Mouse (Mus musculus) spleen, adult 10 weeks (tissue): ENCODE results near the gene Rdh7. TPM values are rescaled to one million over a fixed set of nuclear protein-coding genes. Genes with fewer than 3 reads are reported as not detected.

Experiments used
- polyA plus RNA-seq: library from polyadenylated mRNA; stranded (reverse); fragments of 350-450 nt; fragmentation: Illumina TruSeq; extraction: RNeasy Lipid Tissue Mini Kit (QIAGEN cat#74804); gene quantifications from one replicate; pipeline ENCODE4 v1.2.3, GENCODE M21; 2015; ENCODE audit warnings: low replicate concordance; ENCODE audit not compliant: insufficient read depth

Gene Rdh7
- not detected for polyA plus RNA-seq

DNA sequence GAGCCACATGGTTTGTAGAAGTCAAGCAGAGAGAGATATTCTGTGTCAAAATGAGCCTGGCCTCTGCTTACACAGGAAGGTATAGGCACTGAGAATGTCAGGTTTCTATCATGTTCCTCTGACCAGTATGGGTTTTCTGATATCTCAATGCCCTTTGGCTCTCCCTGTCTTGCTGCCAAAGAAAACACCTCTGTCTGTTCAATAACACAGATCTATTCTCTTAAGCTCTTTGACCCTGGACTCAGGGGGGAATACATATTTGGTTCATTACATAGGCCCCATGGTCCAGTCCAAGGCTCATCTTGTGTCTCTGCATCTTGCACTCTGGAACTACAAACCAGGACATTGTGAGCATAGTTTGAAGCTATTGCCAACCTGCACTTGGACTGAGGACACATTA is at the start of gene Rdh7:
Rdh7 (minus strand) TSS at position 213 of the 400 bp plus-strand sequence.

DNA sequence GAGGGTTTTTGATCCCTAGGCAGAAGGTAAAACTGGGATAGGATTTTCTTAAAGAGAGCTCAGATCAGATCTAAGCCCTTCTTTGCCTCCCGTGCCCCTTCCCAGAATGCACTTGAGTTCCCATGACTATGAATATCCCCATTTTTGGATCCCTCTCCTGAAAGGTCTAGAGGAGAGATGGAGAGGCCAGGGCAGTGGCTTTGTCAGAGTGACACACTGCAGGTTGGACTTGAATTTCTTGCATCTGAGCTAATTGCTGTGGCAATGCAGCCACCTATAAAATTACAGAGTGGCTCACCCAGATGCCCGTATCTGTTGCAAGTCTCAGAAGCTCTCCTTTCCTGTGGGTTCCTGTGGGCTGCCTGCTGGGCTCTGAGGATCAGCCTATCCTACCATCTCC is 9.6 kb upstream of the Rdh7 start, which contains the start of gene Sdr9c7:
Sdr9c7 (plus strand) TSS at position 301 of the 400 bp plus-strand sequence.

DNA sequence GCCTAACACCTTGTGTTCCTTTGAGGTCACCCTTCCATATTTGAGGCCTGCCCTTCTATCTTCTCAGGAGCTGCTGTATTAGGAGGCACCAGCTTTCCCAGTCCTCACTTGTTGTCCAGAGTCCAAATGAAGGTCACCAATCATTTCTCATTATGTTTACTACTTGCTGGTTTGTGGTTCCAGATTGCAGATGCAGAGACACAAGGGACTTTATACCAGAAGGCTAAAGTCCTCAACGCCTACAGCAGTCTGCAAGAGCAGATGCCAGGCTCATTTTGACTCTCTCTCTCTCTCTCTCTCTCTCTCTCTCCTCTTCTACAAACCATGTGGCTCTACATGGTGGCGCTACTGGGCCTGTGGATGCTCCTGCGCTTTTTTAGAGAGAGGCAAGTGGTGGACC is 22.4 kb downstream of the Rdh7 start, which contains the start of gene Rdh16f2:
Rdh16f2 (plus strand) TSS at position 243 of the 400 bp plus-strand sequence.

DNA sequence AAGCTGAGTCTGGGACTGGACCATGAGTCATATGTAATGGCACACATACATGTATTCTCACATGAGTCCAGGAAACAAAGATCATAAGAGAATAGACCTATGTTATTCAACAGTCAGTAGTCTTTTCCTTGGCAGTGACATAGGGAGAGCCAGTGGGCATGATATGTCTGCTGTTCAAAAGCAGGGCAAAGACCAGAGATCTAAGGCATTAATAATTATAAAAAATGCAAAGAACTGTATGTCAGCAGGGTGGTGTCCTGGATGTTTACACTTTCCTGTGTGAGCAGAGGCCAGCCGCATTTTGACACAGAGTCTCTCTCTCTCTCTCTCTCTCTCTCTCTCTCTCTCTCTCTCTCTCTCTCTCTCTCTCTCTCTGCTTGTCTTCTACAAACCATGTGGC is 39.0 kb downstream of the Rdh7 start, which contains the start of gene Rdh19:
Rdh19 (plus strand) TSS at position 301 of the 400 bp plus-strand sequence.

Other genes starting within 250 kb of the Rdh7 start
- 130 TPM for gene Stat6, start 245.8 kb downstream of the Rdh7 start, polyA plus RNA-seq
- 17.1 TPM for gene Nemp1, start 221.9 kb downstream of the Rdh7 start, polyA plus RNA-seq
- gene Nab2, start 220.2 kb downstream of the Rdh7 start, polyA plus RNA-seq = 10.6 TPM
- 0.35 TPM for gene Myo1a, start 183.6 kb downstream of the Rdh7 start, polyA plus RNA-seq
- 0.41 TPM for gene Tac2, start 164.3 kb downstream of the Rdh7 start, polyA plus RNA-seq
- 7.9 TPM for gene Zbtb39, start 149.3 kb downstream of the Rdh7 start, polyA plus RNA-seq
- gene Gpr182, start 137.1 kb downstream of the Rdh7 start, polyA plus RNA-seq = 9.3 TPM
- 1.1 TPM for gene Rdh1, start 129.1 kb downstream of the Rdh7 start, polyA plus RNA-seq
- 1.9 TPM for gene Rdh16f1, start 129.0 kb downstream of the Rdh7 start, polyA plus RNA-seq
- not detected for gene Rdh9, start 112.4 kb downstream of the Rdh7 start, polyA plus RNA-seq
- not detected for gene Rdh16, start 87.7 kb downstream of the Rdh7 start, polyA plus RNA-seq
- gene Rdh19, start 38.9 kb downstream of the Rdh7 start, polyA plus RNA-seq = not detected
- not detected for gene Rdh16f2, start 22.3 kb downstream of the Rdh7 start, polyA plus RNA-seq
- not detected for gene Sdr9c7, start 9.7 kb upstream of the Rdh7 start, polyA plus RNA-seq
- not detected for gene Hsd17b6, start 118.8 kb upstream of the Rdh7 start, polyA plus RNA-seq
- 34.6 TPM for gene Prim1, start 126.4 kb upstream of the Rdh7 start, polyA plus RNA-seq
- gene Naca, start 146.8 kb upstream of the Rdh7 start, polyA plus RNA-seq = 1,288 TPM
- gene Ptges3, start 170.1 kb upstream of the Rdh7 start, polyA plus RNA-seq = 192 TPM
- 584 TPM for gene Atp5b, start 194.5 kb upstream of the Rdh7 start, polyA plus RNA-seq
- gene Baz2a, start 202.8 kb upstream of the Rdh7 start, polyA plus RNA-seq = 77.3 TPM